Mouse (Mus musculus) left cerebral cortex, adult 11 months (tissue): ENCODE data around the gene Gripap1.
"Not testable (repeated sequence)": the region's sequence is repeated elsewhere in the genome, so short reads cannot be mapped to it uniquely, and the experiment has no call there.

Source experiments
- DNase-seq: peaks from one replicate; pipeline ENCODE4 v3.0.0; 2022; ENCODE audit warnings: low spot score

Gene Gripap1

GRCm38 (mm10) chrX:7778450-7779244 is 10.9 kb upstream of the Gripap1 start:
- no peak for DNase-seq

DNA sequence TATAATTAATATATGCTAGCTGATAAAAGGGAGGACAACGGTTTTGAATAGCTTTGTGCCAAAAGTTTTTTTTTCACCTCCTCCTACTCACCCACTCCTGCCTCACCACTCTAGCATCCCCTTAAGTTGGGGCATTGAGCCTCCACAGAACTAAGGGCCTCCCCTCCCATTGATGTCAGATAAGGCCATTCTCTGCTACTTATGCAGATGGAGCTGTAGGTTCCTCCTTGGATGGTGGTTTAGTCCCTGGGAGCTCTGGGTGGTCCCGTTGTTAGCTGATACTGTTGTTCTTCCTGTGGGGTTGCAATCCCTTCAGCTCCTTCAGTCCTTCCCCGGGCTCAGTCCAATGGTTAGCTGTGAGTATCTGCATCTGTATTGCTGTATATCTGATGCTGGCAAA is 10.3 kb upstream of the Gripap1 start:
- no peak for DNase-seq

DNA sequence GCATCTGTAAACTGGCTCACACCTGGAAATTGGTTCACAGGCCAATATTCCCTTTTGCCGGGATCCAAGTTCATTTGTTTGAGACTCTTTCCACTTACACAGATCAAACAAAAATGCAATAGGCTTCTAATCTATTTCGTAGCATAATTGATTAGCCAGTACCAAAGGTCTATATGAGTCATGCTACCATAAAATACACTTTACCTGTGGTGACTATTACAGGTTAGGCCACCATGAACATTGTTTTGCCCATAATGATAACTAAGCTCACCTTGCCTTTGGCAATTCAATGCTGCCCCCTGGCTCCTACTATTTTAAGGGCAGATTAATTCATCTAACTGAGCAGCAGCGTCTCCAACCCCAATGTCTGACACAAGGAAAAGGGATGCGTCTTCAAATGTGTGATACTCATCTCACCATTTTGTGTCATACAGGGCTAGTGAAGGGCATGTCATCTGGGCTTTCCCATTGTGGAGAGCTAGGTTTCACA is 6.9 kb upstream of the Gripap1 start:
- DNase-seq: no peak

DNA sequence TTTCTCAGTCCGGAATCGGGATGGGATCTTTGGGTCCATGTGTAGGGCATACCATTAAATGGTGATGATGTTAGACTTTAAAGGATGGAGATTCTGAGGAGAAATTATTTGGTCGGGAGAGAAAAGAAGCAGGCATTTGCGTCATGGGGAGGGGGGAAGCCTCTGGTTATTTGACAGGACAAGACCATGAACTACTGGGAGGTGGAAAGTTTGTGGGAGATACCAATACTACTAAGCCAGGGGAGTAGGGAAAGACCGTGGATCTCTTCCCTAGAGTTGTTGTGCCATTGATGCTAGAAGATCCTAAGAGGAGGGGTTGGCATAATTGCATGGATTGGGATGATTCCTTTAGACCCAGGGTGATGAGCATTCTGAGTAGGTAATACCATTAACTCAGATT is 744 bp downstream of the Gripap1 start:
- no peak for DNase-seq

DNA sequence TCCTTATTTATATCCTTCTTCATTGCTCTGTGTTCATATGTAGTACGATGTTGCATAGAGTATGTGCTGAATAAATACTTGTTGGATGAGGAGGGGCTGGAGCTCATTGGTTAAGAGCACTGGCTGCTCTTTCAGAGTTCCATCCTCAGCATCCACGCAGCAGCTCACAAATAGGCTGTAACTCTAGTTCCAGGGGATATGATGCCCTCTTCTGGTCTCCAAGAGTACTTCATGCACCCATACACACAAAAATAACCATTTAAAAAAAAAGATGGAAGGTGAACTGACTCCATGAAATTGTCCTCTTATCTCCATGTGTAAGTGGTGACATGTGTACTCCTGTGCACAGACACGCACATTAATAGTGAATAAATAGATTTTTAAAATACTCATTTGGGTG is 3.8 kb downstream of the Gripap1 start:
- no peak for DNase-seq

DNA sequence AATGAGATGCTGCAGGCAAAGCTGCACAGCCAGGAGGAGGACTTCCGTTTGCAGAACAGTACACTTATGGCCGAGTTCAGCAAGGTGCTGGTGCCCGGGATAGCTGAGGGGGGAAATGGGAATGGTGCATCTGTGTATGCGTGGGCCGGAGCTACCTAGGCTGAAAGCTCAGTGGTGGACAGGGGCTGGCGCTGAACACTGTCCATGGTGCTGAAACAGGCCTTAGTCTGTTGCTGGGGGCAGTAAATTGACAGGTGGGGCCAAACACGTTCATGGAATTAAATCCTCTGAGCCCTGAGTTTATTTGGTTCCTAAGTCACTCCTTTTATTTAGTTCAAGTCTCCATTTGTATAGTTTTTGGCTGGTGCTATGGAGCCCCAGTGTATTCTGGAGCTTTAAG is 5.5 kb downstream of the Gripap1 start:
- DNase-seq: no peak

- DNase-seq: no peak
These were observed 7.8 kb downstream of the Gripap1 start for GRCm38 (mm10) chrX:7797327-7797726.

- not testable (repeated sequence) for DNase-seq
These were observed 12.6 kb downstream of the Gripap1 start for GRCm38 (mm10) chrX:7802157-7802556.

GRCm38 (mm10) chrX:7815016-7815415 is 25.5 kb downstream of the Gripap1 start:
- not testable (repeated sequence) for DNase-seq

DNA sequence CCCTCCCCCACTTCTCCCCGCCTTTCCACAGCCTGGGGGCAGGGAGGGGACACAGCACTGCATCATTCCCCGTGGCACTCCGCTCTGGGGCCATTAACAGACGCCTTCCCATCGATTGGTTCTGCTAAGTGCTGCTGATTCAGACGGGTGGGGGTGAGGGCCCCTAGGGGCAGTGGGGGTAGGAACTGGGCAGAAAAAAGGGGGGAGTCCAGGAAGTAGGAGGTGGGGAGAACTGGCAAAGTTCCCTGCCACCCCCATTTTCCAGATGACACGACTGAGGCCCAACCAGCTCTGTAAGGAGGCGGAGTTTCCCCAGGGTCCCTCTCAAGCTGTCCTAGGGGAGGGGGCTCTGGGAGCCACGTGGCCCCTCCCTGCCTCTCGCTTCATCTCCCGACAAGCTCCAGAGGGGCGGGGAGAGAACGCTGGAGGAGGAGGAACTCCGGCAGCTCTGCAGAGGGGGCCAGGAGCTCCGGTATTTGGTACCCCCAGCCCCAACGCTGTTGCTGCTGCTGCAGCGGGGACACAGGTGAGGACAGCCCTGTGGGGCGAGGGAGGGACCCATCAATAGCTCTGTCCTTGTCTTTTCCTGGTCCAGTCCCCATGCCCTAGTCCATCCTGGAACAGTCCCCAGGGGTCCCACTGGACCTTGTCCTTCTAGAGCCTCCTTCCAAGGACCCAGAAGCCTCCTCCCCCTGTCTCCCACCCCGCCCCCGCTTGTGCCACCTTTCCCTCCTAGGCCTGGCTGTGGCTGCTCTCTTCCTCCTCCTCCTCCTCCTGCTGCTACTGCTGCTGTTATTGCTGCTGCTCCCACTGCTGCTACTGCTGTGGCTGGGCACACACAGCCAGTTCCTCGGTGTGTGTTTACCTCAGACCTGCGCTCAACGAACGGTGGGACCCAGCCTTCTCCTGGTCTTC is 32.6 kb downstream of the Gripap1 start, which contains the start of gene Kcnd1:
Gene Kcnd1, plus strand, starts transcription at position 425 of the 915 bp plus-strand sequence.
- DNase-seq: peak; percentile 17

GRCm38 (mm10) chrX:7837146-7837545 is 47.6 kb downstream of the Gripap1 start:
- no peak for DNase-seq

DNA sequence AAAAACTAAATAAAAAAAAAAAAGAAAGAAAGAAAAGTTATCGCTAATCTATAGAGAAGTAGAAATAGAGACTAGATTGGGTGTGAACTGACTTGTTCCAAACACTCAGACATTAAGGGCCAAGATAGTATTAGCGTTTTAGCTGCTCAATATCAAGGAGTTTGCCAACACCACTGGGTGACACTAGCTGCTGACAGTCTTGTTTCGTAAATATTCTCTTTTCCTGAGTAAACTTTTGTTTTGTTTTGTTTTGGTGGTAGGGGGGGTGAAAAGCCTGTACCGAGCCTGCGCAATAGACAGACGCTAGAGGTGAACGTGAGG is 51.2 kb downstream of the Gripap1 start:
- DNase-seq: no peak

- peak; percentile 90 for DNase-seq
These were observed 51.9 kb downstream of the Gripap1 start, which contains the start of gene Otud5 for GRCm38 (mm10) chrX:7841163-7842162. TSS of gene Otud5 (plus strand) at chrX:7841364.

DNA sequence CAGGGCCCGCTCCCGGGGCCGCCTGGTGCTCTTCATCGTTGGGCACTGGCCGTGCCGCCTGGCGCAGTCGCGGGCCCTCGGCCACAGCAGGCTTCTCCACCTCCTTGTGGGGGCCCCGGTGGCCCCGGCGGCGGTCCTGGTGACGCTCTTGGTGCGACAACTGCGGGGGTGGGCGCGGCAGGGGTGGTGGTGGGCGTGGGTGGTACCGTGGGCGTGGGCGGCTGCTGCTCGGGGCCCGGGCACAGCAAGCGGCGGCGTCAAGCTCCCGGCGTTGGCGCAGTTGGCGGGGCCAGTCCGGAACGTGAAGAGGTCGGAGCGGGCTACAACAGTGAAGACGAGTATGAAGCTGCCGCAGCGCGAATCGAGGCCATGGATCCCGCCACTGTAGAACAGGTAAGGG is 52.8 kb downstream of the Gripap1 start:
- no peak for DNase-seq

DNA sequence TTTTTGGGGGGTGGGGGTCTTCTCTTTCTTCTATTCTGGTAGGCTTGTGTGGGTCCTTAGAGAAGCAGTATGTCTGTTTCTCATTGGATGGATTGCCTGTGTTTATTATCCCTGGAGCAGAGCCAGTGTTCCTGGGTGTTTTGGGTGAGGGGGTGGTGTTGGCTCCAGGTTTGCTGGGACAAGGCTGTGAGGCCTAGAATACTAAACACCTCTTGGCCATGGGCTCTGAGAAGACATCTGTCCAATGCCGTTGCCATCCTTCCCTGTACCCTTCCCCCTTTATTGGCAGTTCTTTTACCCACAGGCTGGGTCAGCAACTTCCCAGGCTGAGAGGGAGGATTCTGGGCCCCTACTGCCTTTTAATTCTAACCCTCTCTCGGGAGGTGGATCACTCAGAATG is 58.3 kb downstream of the Gripap1 start:
- DNase-seq: no peak

DNA sequence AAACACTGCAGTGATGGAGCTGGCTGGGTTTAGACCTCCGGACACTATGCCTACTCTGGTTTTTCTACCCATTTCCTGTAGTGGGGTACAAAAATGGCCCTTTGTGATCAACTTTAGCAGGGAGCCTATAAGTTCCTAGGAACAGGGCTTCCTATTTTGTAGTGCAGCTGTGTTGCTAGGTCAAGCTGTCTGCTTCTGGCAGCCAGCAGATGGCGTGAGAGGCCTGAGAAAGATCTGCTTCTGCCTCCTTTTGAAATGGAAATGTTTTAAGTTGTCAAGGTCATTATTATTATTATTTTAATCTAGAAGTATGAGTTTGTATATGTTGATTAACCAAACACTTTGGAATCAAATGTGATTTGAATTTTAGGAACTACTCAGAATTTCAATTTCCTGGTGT is 65.0 kb downstream of the Gripap1 start:
- no peak for DNase-seq

DNA sequence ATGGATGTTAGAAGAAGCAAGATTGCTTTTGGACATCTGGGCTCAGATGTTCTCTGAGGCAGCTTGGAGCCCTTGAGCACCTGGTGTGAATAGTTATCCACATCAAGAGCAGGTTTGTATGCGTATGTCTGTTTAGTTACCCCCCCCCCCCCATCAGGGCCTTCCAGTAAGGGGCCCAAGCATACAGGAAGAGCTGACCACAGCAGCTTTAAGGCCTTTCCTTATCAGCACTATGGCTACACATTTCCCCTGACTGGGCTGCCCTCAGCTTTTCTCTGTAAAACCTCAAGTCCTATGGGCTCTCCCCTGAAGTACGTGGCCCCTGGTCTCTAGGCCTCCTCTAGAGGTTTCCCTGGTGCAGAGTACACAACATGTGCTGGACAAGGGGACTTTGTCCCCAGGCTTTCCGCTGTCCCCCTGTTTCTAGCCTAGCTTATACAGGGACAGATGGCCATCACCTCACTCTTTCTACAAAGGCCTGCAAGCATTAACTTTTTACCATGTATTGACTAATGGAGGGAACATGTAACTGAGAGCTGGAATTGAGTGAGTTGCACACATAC is 69.7 kb downstream of the Gripap1 start:
- DNase-seq: no peak

- no peak for DNase-seq
These were observed 73.6 kb downstream of the Gripap1 start for GRCm38 (mm10) chrX:7863181-7863580.

- no peak for DNase-seq
These were observed 75.0 kb downstream of the Gripap1 start for GRCm38 (mm10) chrX:7864551-7864950.

DNA sequence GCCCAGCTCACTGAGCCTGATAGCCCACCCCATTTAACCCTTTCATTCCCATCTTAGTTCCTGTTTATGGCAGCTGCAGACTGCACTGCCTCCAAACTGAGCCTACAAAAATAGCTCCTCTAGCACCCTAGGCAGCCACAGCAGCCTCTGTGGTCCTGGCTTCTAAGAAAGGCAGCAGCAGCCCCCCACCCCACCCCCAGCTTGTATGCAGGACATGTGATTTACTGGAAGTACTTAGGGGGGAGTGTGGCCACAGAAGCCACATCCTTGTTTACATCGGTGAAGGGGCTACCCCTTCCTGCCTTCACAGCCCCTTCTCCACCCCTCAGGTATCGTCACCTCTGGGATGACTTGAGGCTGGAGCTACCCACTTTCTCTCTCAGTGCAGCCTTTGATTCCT is 75.8 kb downstream of the Gripap1 start:
- DNase-seq: no peak

GRCm38 (mm10) chrX:7865786-7866185 is 76.2 kb downstream of the Gripap1 start:
- DNase-seq: no peak
